Mouse (Mus musculus): ENCODE measurements around the gene Dnajc7. TPM values are rescaled to one million over a fixed set of nuclear protein-coding genes. Genes with fewer than 3 reads are reported as not detected.

Dnajc7 gene
- total and polyA plus RNA-seq, 2 experiments from 2014 or later = 64.6 to 246 TPM

- no peak for ATAC-seq
- 91% methylated on average over 4 of the region's 4 CpGs for WGBS
Measured at GRCm38 (mm10) chr11:100598074-100598473, 21.9 kb downstream of the Dnajc7 start.

GRCm38 (mm10) chr11:100595533-100595932, 24.4 kb downstream of the Dnajc7 start:
- Histone ChIP-seq H3K4me3 (ENCODE audit: low read length) (no peak overlapping the region), H3K4me1 (ENCODE audit: insufficient read depth, low read length) (no peaks in the 10 kb centered on the region), H3K36me3 (ENCODE audit: insufficient read depth, low read length) (peaks cover 63% of the 10 kb centered on the region), H3K27me3 (ENCODE audit: insufficient read depth, low read length) (no peaks in the 10 kb centered on the region), H3K9me3 (ENCODE audit: low read length) (no peaks in the 10 kb centered on the region), H3K4me2 (ENCODE audit: low read depth, low read length) (no peak overlapping the region), H3K27ac (no peak overlapping the region), H3K9ac (replicated peaks; ENCODE audit: low read length) (no peak overlapping the region)
- 82% methylated on average over 4 of the region's 4 CpGs for WGBS
- TF ChIP-seq CTCF (IDR thresholded peaks at IDR 0.05; ENCODE audit: low read depth) = no peak
- no peak for DNase-seq (ENCODE audit: low spot score)
- no peak for ATAC-seq

More at GRCm38 (mm10) chr11:100598074-100598473, 21.9 kb downstream of the Dnajc7 start:
- Histone ChIP-seq H3K36me3 (ENCODE audit: insufficient read depth, low read length) (peaks cover 49% of the 10 kb centered on the region), H3K4me3 (ENCODE audit: low read length) (no peak overlapping the region), H3K4me2 (ENCODE audit: low read depth, low read length) (no peak overlapping the region), H3K27ac (no peak overlapping the region), H3K9ac (replicated peaks; ENCODE audit: low read length) (no peak overlapping the region), H3K4me1 (ENCODE audit: insufficient read depth, low read length) (no peaks in the 10 kb centered on the region), H3K27me3 (ENCODE audit: insufficient read depth, low read length) (no peaks in the 10 kb centered on the region), H3K9me3 (ENCODE audit: low read length) (no peaks in the 10 kb centered on the region)
- no peak for TF ChIP-seq CTCF (IDR thresholded peaks at IDR 0.05; ENCODE audit: low read depth)
- DNase-seq (ENCODE audit: low spot score) = no peak

GRCm38 (mm10) chr11:100594608-100595007, 25.4 kb downstream of the Dnajc7 start:
- DNase-seq (ENCODE audit: low spot score) (no peak), ATAC-seq (no peak)
- Histone ChIP-seq H3K4me1 (ENCODE audit: insufficient read depth, low read length) (no peaks in the 10 kb centered on the region), H3K4me3 (ENCODE audit: low read length) (no peak overlapping the region), H3K9ac (replicated peaks; ENCODE audit: low read length) (no peak overlapping the region), H3K4me2 (ENCODE audit: low read depth, low read length) (no peak overlapping the region), H3K36me3 (ENCODE audit: insufficient read depth, low read length) (peaks cover 60% of the 10 kb centered on the region), H3K27ac (no peak overlapping the region), H3K9me3 (ENCODE audit: low read length) (no peaks in the 10 kb centered on the region), H3K27me3 (ENCODE audit: insufficient read depth, low read length) (no peaks in the 10 kb centered on the region)
- TF ChIP-seq CTCF (IDR thresholded peaks at IDR 0.05; ENCODE audit: low read depth) = no peak
- 82% methylated on average over 7 of the region's 7 CpGs for WGBS

- no peaks in the 10 kb centered on the region for H3K4me1 ChIP-seq (ENCODE audit: insufficient read depth, low read length)
- H3K4me3 ChIP-seq (ENCODE audit: low read length) = no peak overlapping the region
- no peak overlapping the region for H3K9ac ChIP-seq (replicated peaks; ENCODE audit: low read length)
- no peaks in the 10 kb centered on the region for H3K27me3 ChIP-seq (ENCODE audit: insufficient read depth, low read length)
- H3K36me3 ChIP-seq (ENCODE audit: insufficient read depth, low read length) = peaks cover 58% of the 10 kb centered on the region
- TF ChIP-seq CTCF (IDR thresholded peaks at IDR 0.05; ENCODE audit: low read depth) = no peak
- no peak overlapping the region for H3K27ac ChIP-seq
- WGBS = 83% methylated on average over 11 of the region's 11 CpGs
- ATAC-seq = no peak
- DNase-seq (ENCODE audit: low spot score) = no peak
- H3K9me3 ChIP-seq (ENCODE audit: low read length) = no peaks in the 10 kb centered on the region
- H3K4me2 ChIP-seq (ENCODE audit: low read depth, low read length) = no peak overlapping the region
Measured at GRCm38 (mm10) chr11:100592346-100593046, 27.5 kb downstream of the Dnajc7 start.

GRCm38 (mm10) chr11:100588462-100588861, 31.5 kb downstream of the Dnajc7 start:
- Histone ChIP-seq H3K36me3 (ENCODE audit: insufficient read depth, low read length) (peaks cover 84% of the 10 kb centered on the region), H3K27ac (no peak overlapping the region), H3K9ac (replicated peaks; ENCODE audit: low read length) (no peak overlapping the region), H3K4me2 (ENCODE audit: low read depth, low read length) (no peak overlapping the region), H3K9me3 (ENCODE audit: low read length) (no peaks in the 10 kb centered on the region), H3K27me3 (ENCODE audit: insufficient read depth, low read length) (no peaks in the 10 kb centered on the region), H3K4me3 (ENCODE audit: low read length) (no peak overlapping the region), H3K4me1 (ENCODE audit: insufficient read depth, low read length) (no peaks in the 10 kb centered on the region)
- no peak for TF ChIP-seq CTCF (IDR thresholded peaks at IDR 0.05; ENCODE audit: low read depth)
- ATAC-seq (no peak), DNase-seq (ENCODE audit: low spot score) (no peak)
- WGBS = 96% methylated on average over 2 of the region's 2 CpGs

- no peaks in the 10 kb centered on the region for H3K9me3 ChIP-seq (ENCODE audit: low read length)
- H3K4me1 ChIP-seq (ENCODE audit: insufficient read depth, low read length) = no peaks in the 10 kb centered on the region
- no peak overlapping the region for H3K4me2 ChIP-seq (ENCODE audit: low read depth, low read length)
- H3K27ac ChIP-seq = no peak overlapping the region
- no peak overlapping the region for H3K9ac ChIP-seq (replicated peaks; ENCODE audit: low read length)
- H3K27me3 ChIP-seq (ENCODE audit: insufficient read depth, low read length) = no peaks in the 10 kb centered on the region
- no peak for DNase-seq (ENCODE audit: low spot score)
- H3K36me3 ChIP-seq (ENCODE audit: insufficient read depth, low read length) = peaks cover 87% of the 10 kb centered on the region
- no peak for TF ChIP-seq CTCF (IDR thresholded peaks at IDR 0.05; ENCODE audit: low read depth)
- no peak for ATAC-seq
- H3K4me3 ChIP-seq (ENCODE audit: low read length) = no peak overlapping the region
- WGBS = 98% methylated on average over 3 of the region's 3 CpGs
Measured at GRCm38 (mm10) chr11:100585148-100585547, 34.8 kb downstream of the Dnajc7 start.

- peaks cover 87% of the 10 kb centered on the region for H3K36me3 ChIP-seq (ENCODE audit: insufficient read depth, low read length)
- no peak overlapping the region for H3K4me3 ChIP-seq (ENCODE audit: low read length)
- no peak overlapping the region for H3K27ac ChIP-seq
- H3K27me3 ChIP-seq (ENCODE audit: insufficient read depth, low read length) = no peaks in the 10 kb centered on the region
- 88% methylated on average over 7 of the region's 7 CpGs for WGBS
- no peaks in the 10 kb centered on the region for H3K4me1 ChIP-seq (ENCODE audit: insufficient read depth, low read length)
- ATAC-seq (no peak), DNase-seq (ENCODE audit: low spot score) (no peak)
- no peak overlapping the region for H3K4me2 ChIP-seq (ENCODE audit: low read depth, low read length)
- TF ChIP-seq CTCF (IDR thresholded peaks at IDR 0.05; ENCODE audit: low read depth) = no peak
- H3K9me3 ChIP-seq (ENCODE audit: low read length) = no peaks in the 10 kb centered on the region
- H3K9ac ChIP-seq (replicated peaks; ENCODE audit: low read length) = no peak overlapping the region
Measured at GRCm38 (mm10) chr11:100584561-100584961, 35.4 kb downstream of the Dnajc7 start.

Data from hindbrain, postnatal 0 days (tissue).